Mouse (Mus musculus) effector memory CD4-positive, alpha-beta T cell, adult 5 months (primary cell): ENCODE results near the gene Ssxb6. TPM values are rescaled to one million over a fixed set of nuclear protein-coding genes. Genes with fewer than 3 reads are reported as not detected.

ENCODE experiments used
- polyA plus RNA-seq: library from polyadenylated mRNA; unstranded; fragments of 100-300 nt; shearing (Covaris generic); gene quantifications from one replicate; pipeline ENCODE4 v1.2.1, GENCODE M21; 2017

Gene Ssxb6
- not detected for polyA plus RNA-seq

GRCm38 (mm10) chrX:8548155-8548554 is at the start of gene Ssxb6:
Ssxb6 (minus strand) TSS chrX:8548255.

GRCm38 (mm10) chrX:8591716-8592115 is 43.7 kb upstream of the Ssxb6 start, which contains the start of gene Ssxb3:
Ssxb3 (minus strand) TSS chrX:8591816.

GRCm38 (mm10) chrX:8524854-8525253 is 23.2 kb downstream of the Ssxb6 start, which contains the start of gene Gm14459:
Gm14459 (minus strand) TSS chrX:8524954.

Other genes with a start within 250 kb of the Ssxb6 start
- gene Ssxb10, start 220.8 kb downstream of the Ssxb6 start, polyA plus RNA-seq = not detected
- not detected for gene Ssxb9, start 181.3 kb downstream of the Ssxb6 start, polyA plus RNA-seq
- not detected for gene Ssxb1, start 134.9 kb downstream of the Ssxb6 start, polyA plus RNA-seq
- gene Ssxb2, start 86.5 kb downstream of the Ssxb6 start, polyA plus RNA-seq = not detected
- not detected for gene Gm14459, start 23.3 kb downstream of the Ssxb6 start, polyA plus RNA-seq
- gene Ssxb3, start 43.6 kb upstream of the Ssxb6 start, polyA plus RNA-seq = not detected
- gene Ssxb8, start 142.6 kb upstream of the Ssxb6 start, polyA plus RNA-seq = not detected
- not detected for gene Ssx9, start 200.2 kb upstream of the Ssxb6 start, polyA plus RNA-seq